Mouse (Mus musculus) lung, postnatal 0 days (tissue): ENCODE measurements around the gene Ppfia2.
A peak's percentile ranks its signal among the peaks of the same experiment; 100 is the strongest.

Experiments
- CTCF ChIP-seq: IDR thresholded peaks from 2 replicates; pipeline ENCODE4 v1.5.1; 2016; ENCODE audit warnings: antibody characterized with exemption, mild to moderate bottlenecking
- EP300 ChIP-seq: IDR thresholded peaks from 2 replicates; pipeline ENCODE4 v1.6.1; 2016; ENCODE audit warnings: antibody characterized with exemption, mild to moderate bottlenecking, control low read depth

- TF ChIP-seq CTCF (peak; percentile 82), EP300 (no peak)
Measured at GRCm38 (mm10) chr10:106585476-106586080, 115.4 kb downstream of the Ppfia2 start.
